Mouse (Mus musculus): ENCODE measurements around the gene Macrod2. TPM values are rescaled to one million over a fixed set of nuclear protein-coding genes. Genes with fewer than 3 reads are reported as not detected.

Macrod2 gene
- polyA plus RNA-seq, 1 experiment from 2014 or later: 35.0 TPM

DNA sequence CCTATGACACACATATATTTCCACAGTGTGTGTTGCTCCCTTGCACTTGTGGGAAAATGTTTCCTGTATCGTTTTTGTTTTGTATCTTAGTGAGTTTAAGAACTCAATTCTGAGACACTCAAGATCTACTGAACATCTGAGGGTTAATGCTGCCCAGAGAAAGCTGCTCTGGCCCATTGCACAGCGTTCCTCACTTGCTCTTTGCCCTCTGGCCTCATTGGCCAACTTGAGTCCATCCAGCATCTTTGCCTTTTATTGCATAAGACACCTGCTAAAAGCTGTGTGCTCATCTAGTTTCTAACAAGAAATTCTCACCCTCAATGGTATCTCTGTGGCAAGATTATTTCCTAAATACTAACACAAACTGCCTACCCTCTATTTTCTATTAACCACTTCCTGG is 1435.4 kb downstream of the Macrod2 start:
- WGBS: 70% methylated on average over 2 of the region's 2 CpGs
- H3K27ac ChIP-seq: no peak overlapping the region
- no peaks in the 10 kb centered on the region for H3K9me3 ChIP-seq
- H3K4me1 ChIP-seq: no peaks in the 10 kb centered on the region
- H3K36me3 ChIP-seq: no peaks in the 10 kb centered on the region
- no peak for ATAC-seq (ENCODE audit: borderline replicate concordance, extremely low read depth, low FRiP score, low TSS enrichment)
- no peak overlapping the region for H3K9ac ChIP-seq
- H3K4me2 ChIP-seq: no peak overlapping the region
- no peak overlapping the region for H3K4me3 ChIP-seq
- H3K27me3 ChIP-seq: no peaks in the 10 kb centered on the region

GRCm38 (mm10) chr2:141831515-141831914 is 1436.4 kb downstream of the Macrod2 start:
- H3K4me1 ChIP-seq: no peaks in the 10 kb centered on the region
- H3K27ac ChIP-seq: no peak overlapping the region
- ATAC-seq (ENCODE audit: borderline replicate concordance, extremely low read depth, low FRiP score, low TSS enrichment): no peak
- no peak overlapping the region for H3K4me3 ChIP-seq
- no peaks in the 10 kb centered on the region for H3K9me3 ChIP-seq
- H3K4me2 ChIP-seq: no peak overlapping the region
- H3K27me3 ChIP-seq: no peaks in the 10 kb centered on the region
- WGBS: 83% methylated on average over 5 of the region's 5 CpGs
- H3K9ac ChIP-seq: no peak overlapping the region
- no peaks in the 10 kb centered on the region for H3K36me3 ChIP-seq

- Histone ChIP-seq H3K9ac (no peak overlapping the region), H3K4me2 (no peak overlapping the region), H3K27me3 (no peaks in the 10 kb centered on the region), H3K4me1 (no peaks in the 10 kb centered on the region), H3K27ac (no peak overlapping the region), H3K36me3 (no peaks in the 10 kb centered on the region), H3K9me3 (no peaks in the 10 kb centered on the region), H3K4me3 (no peak overlapping the region)
- no peak for ATAC-seq (ENCODE audit: borderline replicate concordance, extremely low read depth, low FRiP score, low TSS enrichment)
- WGBS: 80% methylated on average over 4 of the region's 4 CpGs
Observed at GRCm38 (mm10) chr2:141834156-141834782, 1439.2 kb downstream of the Macrod2 start.

DNA sequence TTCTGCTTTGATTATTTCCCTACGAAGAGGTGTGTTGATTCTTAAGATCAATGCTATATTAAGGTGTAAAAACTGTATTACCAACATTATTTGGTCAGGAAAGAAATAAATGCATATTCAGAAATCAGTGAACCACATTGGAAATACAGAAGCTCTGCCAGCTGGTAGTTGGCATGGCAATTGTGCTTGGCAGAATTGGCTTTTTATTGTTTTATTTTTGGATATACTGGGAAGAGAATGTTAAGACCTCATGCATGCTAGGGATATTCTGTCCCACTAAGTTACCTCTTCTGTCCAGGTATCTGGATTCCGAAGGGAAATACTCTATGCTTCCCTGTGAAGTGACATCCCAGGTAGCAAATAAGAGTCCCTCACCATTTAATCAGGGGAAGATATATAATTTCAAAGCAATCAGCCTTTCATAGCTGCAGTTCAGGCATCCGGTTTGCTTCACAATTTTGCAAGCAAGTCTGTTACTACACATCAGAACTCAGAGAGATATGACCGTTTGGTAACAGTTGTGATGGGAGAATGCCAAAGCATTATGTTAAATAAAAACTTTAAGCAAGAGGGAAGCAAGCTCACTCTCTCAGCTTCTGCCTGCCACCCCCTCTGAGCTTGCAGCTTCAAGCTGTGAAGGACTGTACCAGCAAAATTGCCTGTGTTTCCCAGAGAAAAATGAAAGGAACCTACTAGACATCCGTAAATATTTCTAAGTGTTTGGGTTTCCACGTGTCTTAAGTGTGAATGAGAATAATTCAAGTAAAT is 1449.5 kb downstream of the Macrod2 start:
- no peak overlapping the region for H3K9ac ChIP-seq
- H3K36me3 ChIP-seq: no peaks in the 10 kb centered on the region
- no peak overlapping the region for H3K27ac ChIP-seq
- WGBS: 55% methylated on average over 6 of the region's 6 CpGs
- H3K4me3 ChIP-seq: no peak overlapping the region
- no peak overlapping the region for H3K4me2 ChIP-seq
- ATAC-seq (ENCODE audit: borderline replicate concordance, extremely low read depth, low FRiP score, low TSS enrichment): no peak
- no peaks in the 10 kb centered on the region for H3K4me1 ChIP-seq
- H3K27me3 ChIP-seq: no peaks in the 10 kb centered on the region
- no peaks in the 10 kb centered on the region for H3K9me3 ChIP-seq

GRCm38 (mm10) chr2:141859220-141859619 is 1464.1 kb downstream of the Macrod2 start:
- Histone ChIP-seq H3K27me3 (no peaks in the 10 kb centered on the region), H3K27ac (no peak overlapping the region), H3K4me1 (no peaks in the 10 kb centered on the region), H3K9ac (no peak overlapping the region), H3K4me2 (no peak overlapping the region), H3K4me3 (no peak overlapping the region), H3K9me3 (no peaks in the 10 kb centered on the region), H3K36me3 (no peaks in the 10 kb centered on the region)
- peak; percentile 46; the same call in 1 of the 2 replicates for ATAC-seq (ENCODE audit: borderline replicate concordance, extremely low read depth, low FRiP score, low TSS enrichment)
- 13% methylated on average over 2 of the region's 2 CpGs for WGBS

GRCm38 (mm10) chr2:141861679-141862268 is 1466.7 kb downstream of the Macrod2 start:
- Histone ChIP-seq H3K27ac (no peak overlapping the region), H3K9ac (no peak overlapping the region), H3K27me3 (no peaks in the 10 kb centered on the region), H3K4me3 (no peak overlapping the region), H3K36me3 (no peaks in the 10 kb centered on the region), H3K9me3 (no peaks in the 10 kb centered on the region), H3K4me2 (no peak overlapping the region), H3K4me1 (no peaks in the 10 kb centered on the region)
- 86% methylated on average over 6 of the region's 6 CpGs for WGBS
- ATAC-seq (ENCODE audit: borderline replicate concordance, extremely low read depth, low FRiP score, low TSS enrichment): no peak

GRCm38 (mm10) chr2:141862531-141863265 is 1467.6 kb downstream of the Macrod2 start:
- H3K36me3 ChIP-seq: no peaks in the 10 kb centered on the region
- H3K9me3 ChIP-seq: no peaks in the 10 kb centered on the region
- H3K4me1 ChIP-seq: no peaks in the 10 kb centered on the region
- H3K27ac ChIP-seq: no peak overlapping the region
- no peak overlapping the region for H3K4me3 ChIP-seq
- 62% methylated on average over 9 of the region's 9 CpGs for WGBS
- no peak overlapping the region for H3K9ac ChIP-seq
- no peak overlapping the region for H3K4me2 ChIP-seq
- ATAC-seq (ENCODE audit: borderline replicate concordance, extremely low read depth, low FRiP score, low TSS enrichment): no peak
- no peaks in the 10 kb centered on the region for H3K27me3 ChIP-seq

GRCm38 (mm10) chr2:141863628-141864165 is 1468.6 kb downstream of the Macrod2 start:
- Histone ChIP-seq H3K9ac (no peak overlapping the region), H3K4me1 (no peaks in the 10 kb centered on the region), H3K27ac (no peak overlapping the region), H3K9me3 (no peaks in the 10 kb centered on the region), H3K27me3 (no peaks in the 10 kb centered on the region), H3K4me2 (no peak overlapping the region), H3K36me3 (no peaks in the 10 kb centered on the region), H3K4me3 (no peak overlapping the region)
- no peak for ATAC-seq (ENCODE audit: borderline replicate concordance, extremely low read depth, low FRiP score, low TSS enrichment)
- WGBS: 85% methylated on average over 2 of the region's 2 CpGs

- no peak overlapping the region for H3K4me2 ChIP-seq
- H3K4me1 ChIP-seq: no peaks in the 10 kb centered on the region; the same call in 1 of the 2 replicates
- no peak for ATAC-seq (ENCODE audit: borderline replicate concordance, extremely low read depth, low FRiP score, low TSS enrichment)
- H3K27me3 ChIP-seq: no peaks in the 10 kb centered on the region
- no peak overlapping the region for H3K9ac ChIP-seq
- H3K36me3 ChIP-seq: no peaks in the 10 kb centered on the region
- H3K9me3 ChIP-seq: no peaks in the 10 kb centered on the region
- H3K27ac ChIP-seq: no peak overlapping the region
- WGBS: 53% methylated on average over 4 of the region's 4 CpGs
- H3K4me3 ChIP-seq: no peak overlapping the region
Observed at GRCm38 (mm10) chr2:141870930-141871329, 1475.8 kb downstream of the Macrod2 start.

- no peak overlapping the region for H3K9ac ChIP-seq
- no peaks in the 10 kb centered on the region for H3K36me3 ChIP-seq
- H3K27ac ChIP-seq: no peak overlapping the region
- H3K4me3 ChIP-seq: no peak overlapping the region
- no peaks in the 10 kb centered on the region for H3K4me1 ChIP-seq
- no peak overlapping the region for H3K4me2 ChIP-seq
- no peaks in the 10 kb centered on the region for H3K27me3 ChIP-seq
- ATAC-seq (ENCODE audit: borderline replicate concordance, extremely low read depth, low FRiP score, low TSS enrichment): no peak
- no peaks in the 10 kb centered on the region for H3K9me3 ChIP-seq
- WGBS: 34% methylated on average over 10 of the region's 10 CpGs
Observed at GRCm38 (mm10) chr2:141876155-141876851, 1481.2 kb downstream of the Macrod2 start.

- Histone ChIP-seq H3K27me3 (no peaks in the 10 kb centered on the region), H3K4me2 (no peak overlapping the region), H3K4me1 (no peaks in the 10 kb centered on the region), H3K4me3 (no peak overlapping the region), H3K27ac (no peak overlapping the region), H3K9me3 (no peaks in the 10 kb centered on the region), H3K36me3 (no peaks in the 10 kb centered on the region), H3K9ac (no peak overlapping the region)
- no peak for ATAC-seq (ENCODE audit: borderline replicate concordance, extremely low read depth, low FRiP score, low TSS enrichment)
- WGBS: 65% methylated on average over 2 of the region's 2 CpGs
Observed at GRCm38 (mm10) chr2:141876958-141877357, 1481.8 kb downstream of the Macrod2 start.
